Mouse (Mus musculus): ENCODE measurements around the gene F13a1. TPM values are rescaled to one million over a fixed set of nuclear protein-coding genes. Genes with fewer than 3 reads are reported as not detected.

F13a1 gene
- polyA plus RNA-seq, 1 experiment from 2014 or later: 12.4 TPM

GRCm38 (mm10) chr13:37025996-37026579, 24.0 kb downstream of the F13a1 start:
- Histone ChIP-seq H3K27me3 (no peaks in the 10 kb centered on the region), H3K4me2 (no peak overlapping the region), H3K4me1 (no peaks in the 10 kb centered on the region), H3K27ac (no peak overlapping the region), H3K36me3 (no peaks in the 10 kb centered on the region), H3K4me3 (replicated peaks) (no peak overlapping the region), H3K9ac (no peak overlapping the region), H3K9me3 (replicated peaks) (no peaks in the 10 kb centered on the region)
- WGBS: 60% methylated on average over 4 of the region's 4 CpGs
- no peak for ATAC-seq (replicated peaks; ENCODE audit: low FRiP score)

- Histone ChIP-seq H3K27ac (no peak overlapping the region), H3K27me3 (no peaks in the 10 kb centered on the region), H3K9ac (no peak overlapping the region), H3K4me2 (no peak overlapping the region), H3K36me3 (no peaks in the 10 kb centered on the region), H3K4me3 (replicated peaks) (no peak overlapping the region), H3K4me1 (no peaks in the 10 kb centered on the region), H3K9me3 (replicated peaks) (no peaks in the 10 kb centered on the region)
- WGBS: 80% methylated on average over 2 of the region's 2 CpGs
- no peak for ATAC-seq (replicated peaks; ENCODE audit: low FRiP score)
Observed at GRCm38 (mm10) chr13:37021575-37021974, 28.5 kb downstream of the F13a1 start.

- no peak for ATAC-seq (replicated peaks; ENCODE audit: low FRiP score)
- 84% methylated on average over 5 of the region's 5 CpGs for WGBS
Observed at GRCm38 (mm10) chr13:37010771-37011170, 39.3 kb downstream of the F13a1 start.

GRCm38 (mm10) chr13:37006224-37006623, 43.8 kb downstream of the F13a1 start:
- no peak for ATAC-seq (replicated peaks; ENCODE audit: low FRiP score)
- no peak overlapping the region for H3K27ac ChIP-seq
- H3K9me3 ChIP-seq (replicated peaks): no peaks in the 10 kb centered on the region
- H3K9ac ChIP-seq: no peak overlapping the region
- no peaks in the 10 kb centered on the region for H3K36me3 ChIP-seq
- H3K4me2 ChIP-seq: no peak overlapping the region
- no peak overlapping the region for H3K4me3 ChIP-seq (replicated peaks)
- no peaks in the 10 kb centered on the region for H3K27me3 ChIP-seq
- H3K4me1 ChIP-seq: no peaks in the 10 kb centered on the region

More at GRCm38 (mm10) chr13:37010771-37011170, 39.3 kb downstream of the F13a1 start:
- Histone ChIP-seq H3K4me2 (no peak overlapping the region), H3K27ac (no peak overlapping the region), H3K9ac (no peak overlapping the region), H3K36me3 (no peaks in the 10 kb centered on the region), H3K9me3 (replicated peaks) (no peaks in the 10 kb centered on the region), H3K4me1 (no peaks in the 10 kb centered on the region), H3K4me3 (replicated peaks) (no peak overlapping the region), H3K27me3 (no peaks in the 10 kb centered on the region)

- no peak overlapping the region for H3K4me2 ChIP-seq
- 79% methylated on average over 6 of the region's 6 CpGs for WGBS
Observed at GRCm38 (mm10) chr13:36999210-36999705, 50.8 kb downstream of the F13a1 start.

GRCm38 (mm10) chr13:36993593-36993992, 56.5 kb downstream of the F13a1 start:
- Histone ChIP-seq H3K9ac (no peak overlapping the region), H3K27me3 (no peaks in the 10 kb centered on the region), H3K4me2 (no peak overlapping the region), H3K27ac (no peak overlapping the region), H3K4me1 (no peaks in the 10 kb centered on the region), H3K36me3 (no peaks in the 10 kb centered on the region), H3K9me3 (replicated peaks) (no peaks in the 10 kb centered on the region), H3K4me3 (replicated peaks) (no peak overlapping the region)
- 89% methylated on average over 5 of the region's 5 CpGs for WGBS
- no peak for ATAC-seq (replicated peaks; ENCODE audit: low FRiP score)

More at GRCm38 (mm10) chr13:36999210-36999705, 50.8 kb downstream of the F13a1 start:
- Histone ChIP-seq H3K27ac (no peak overlapping the region), H3K9me3 (replicated peaks) (no peaks in the 10 kb centered on the region), H3K4me1 (no peaks in the 10 kb centered on the region), H3K4me3 (replicated peaks) (no peak overlapping the region), H3K9ac (no peak overlapping the region), H3K27me3 (no peaks in the 10 kb centered on the region), H3K36me3 (no peaks in the 10 kb centered on the region)
- no peak for ATAC-seq (replicated peaks; ENCODE audit: low FRiP score)

GRCm38 (mm10) chr13:36988392-36988791, 61.7 kb downstream of the F13a1 start:
- no peak for ATAC-seq (replicated peaks; ENCODE audit: low FRiP score)
- Histone ChIP-seq H3K27ac (no peak overlapping the region), H3K4me1 (no peaks in the 10 kb centered on the region), H3K9ac (no peak overlapping the region), H3K4me3 (replicated peaks) (no peak overlapping the region), H3K36me3 (no peaks in the 10 kb centered on the region), H3K27me3 (no peaks in the 10 kb centered on the region), H3K4me2 (no peak overlapping the region), H3K9me3 (replicated peaks) (no peaks in the 10 kb centered on the region)
- 71% methylated on average over 4 of the region's 4 CpGs for WGBS

GRCm38 (mm10) chr13:36973016-36973415, 77.0 kb downstream of the F13a1 start:
- WGBS: 75% methylated on average over 2 of the region's 2 CpGs
- no peaks in the 10 kb centered on the region for H3K4me1 ChIP-seq
- H3K27ac ChIP-seq: no peak overlapping the region
- no peak overlapping the region for H3K9ac ChIP-seq
- H3K27me3 ChIP-seq: no peaks in the 10 kb centered on the region
- ATAC-seq (replicated peaks; ENCODE audit: low FRiP score): no peak
- H3K36me3 ChIP-seq: no peaks in the 10 kb centered on the region
- H3K4me3 ChIP-seq (replicated peaks): no peak overlapping the region
- H3K4me2 ChIP-seq: no peak overlapping the region
- no peaks in the 10 kb centered on the region for H3K9me3 ChIP-seq (replicated peaks)

GRCm38 (mm10) chr13:36972226-36972625, 77.8 kb downstream of the F13a1 start:
- H3K27ac ChIP-seq: no peak overlapping the region
- no peaks in the 10 kb centered on the region for H3K9me3 ChIP-seq (replicated peaks)
- no peak overlapping the region for H3K4me2 ChIP-seq
- no peaks in the 10 kb centered on the region for H3K36me3 ChIP-seq
- no peaks in the 10 kb centered on the region for H3K27me3 ChIP-seq
- H3K9ac ChIP-seq: no peak overlapping the region
- no peak for ATAC-seq (replicated peaks; ENCODE audit: low FRiP score)
- H3K4me3 ChIP-seq (replicated peaks): no peak overlapping the region
- no peaks in the 10 kb centered on the region for H3K4me1 ChIP-seq
- WGBS: 72% methylated on average over 3 of the region's 3 CpGs

GRCm38 (mm10) chr13:36962926-36963325, 87.1 kb downstream of the F13a1 start:
- Histone ChIP-seq H3K9ac (no peak overlapping the region), H3K27ac (no peak overlapping the region), H3K9me3 (replicated peaks) (no peaks in the 10 kb centered on the region), H3K4me1 (no peaks in the 10 kb centered on the region), H3K36me3 (no peaks in the 10 kb centered on the region), H3K27me3 (no peaks in the 10 kb centered on the region), H3K4me3 (replicated peaks) (no peak overlapping the region), H3K4me2 (no peak overlapping the region)
- ATAC-seq (replicated peaks; ENCODE audit: low FRiP score): no peak

- Histone ChIP-seq H3K4me3 (replicated peaks) (no peak overlapping the region), H3K27me3 (no peaks in the 10 kb centered on the region), H3K9ac (no peak overlapping the region), H3K27ac (no peak overlapping the region), H3K36me3 (no peaks in the 10 kb centered on the region), H3K4me1 (no peaks in the 10 kb centered on the region), H3K9me3 (replicated peaks) (no peaks in the 10 kb centered on the region), H3K4me2 (no peak overlapping the region)
- WGBS: 72% methylated on average over 3 of the region's 3 CpGs
- ATAC-seq (replicated peaks; ENCODE audit: low FRiP score): no peak
Observed at GRCm38 (mm10) chr13:36958996-36959395, 91.0 kb downstream of the F13a1 start.

- Histone ChIP-seq H3K27me3 (no peaks in the 10 kb centered on the region), H3K4me1 (no peaks in the 10 kb centered on the region), H3K4me2 (no peak overlapping the region), H3K4me3 (replicated peaks) (no peak overlapping the region), H3K27ac (no peak overlapping the region), H3K9ac (no peak overlapping the region), H3K36me3 (no peaks in the 10 kb centered on the region), H3K9me3 (replicated peaks) (no peaks in the 10 kb centered on the region)
- ATAC-seq (replicated peaks; ENCODE audit: low FRiP score): no peak
- 88% methylated on average over 3 of the region's 3 CpGs for WGBS
Observed at GRCm38 (mm10) chr13:36954937-36955336, 95.1 kb downstream of the F13a1 start.

GRCm38 (mm10) chr13:36953676-36954075, 96.4 kb downstream of the F13a1 start:
- H3K27ac ChIP-seq: no peak overlapping the region
- H3K9me3 ChIP-seq (replicated peaks): no peaks in the 10 kb centered on the region
- no peak overlapping the region for H3K4me3 ChIP-seq (replicated peaks)
- H3K9ac ChIP-seq: no peak overlapping the region
- H3K4me1 ChIP-seq: no peaks in the 10 kb centered on the region
- no peaks in the 10 kb centered on the region for H3K27me3 ChIP-seq
- no peak overlapping the region for H3K4me2 ChIP-seq
- no peak for ATAC-seq (replicated peaks; ENCODE audit: low FRiP score)
- no peaks in the 10 kb centered on the region for H3K36me3 ChIP-seq

Measured in kidney, embryonic 15.5 days (tissue).